In the genomic region with DNA sequence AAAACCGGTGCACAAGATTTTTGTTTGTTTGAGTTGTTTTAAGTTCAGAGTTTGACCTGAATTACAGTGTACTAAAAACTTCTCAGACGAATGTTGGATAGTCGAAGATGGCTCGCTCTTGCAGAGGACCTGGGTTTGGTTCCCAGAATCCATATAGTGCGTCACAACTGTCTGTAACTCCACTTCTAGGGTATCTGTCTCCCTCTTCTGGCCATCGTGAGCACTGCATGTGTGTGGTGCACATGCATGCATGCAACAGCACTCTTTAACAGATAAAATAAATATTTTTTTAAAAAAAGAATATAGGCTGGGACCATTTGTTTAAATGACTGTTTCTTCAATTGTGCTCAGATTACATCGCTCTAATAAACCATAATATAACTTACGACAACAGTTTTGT, we compare ENCODE assay signal across 8 mouse cellular contexts. TPM values are rescaled to one million over a fixed set of nuclear protein-coding genes. Genes with fewer than 3 reads are reported as not detected.
DNase-seq lines count a peak whose midpoint lies in the region; ATAC-seq and TF ChIP-seq lines count a peak whose summit lies in the region.

No protein-coding gene starts in this region.

- no peaks in the 10 kb centered on the region for H3K9me3 ChIP-seq in hindbrain, postnatal 0 days (ENCODE audit: low read length)
- H3K9me3 ChIP-seq in hindbrain, embryonic 14.5 days (ENCODE audit: control insufficient read depth, low read length) = no peaks in the 10 kb centered on the region
- H3K9me3 ChIP-seq in forebrain, embryonic 14.5 days (replicated peaks; ENCODE audit: control insufficient read depth, low read length) = no peaks in the 10 kb centered on the region

- no peak for ATAC-seq in hindbrain, postnatal 0 days
- no peak for ATAC-seq in hindbrain, embryonic 14.5 days (ENCODE audit: low FRiP score)
- ATAC-seq in forebrain, embryonic 14.5 days = no peak

- no peak for DNase-seq in hindbrain, postnatal 0 days (ENCODE audit: low spot score)
- DNase-seq in hindbrain, embryonic 14.5 days (ENCODE audit: low spot score) = no peak
- DNase-seq in CD4-positive helper T cell, adult 2 months (ENCODE audit: low read depth, low spot score) = peak; percentile 37
- peak; percentile 80 for DNase-seq in R1 (ENCODE audit: low read depth, low spot score)
- peak; percentile 58 for DNase-seq in naive thymus-derived CD4-positive, alpha-beta T cell, adult 2 months (ENCODE audit: low read depth)
- no peak for DNase-seq in forebrain, embryonic 14.5 days (ENCODE audit: low spot score)
- no peak for DNase-seq in embryo, embryonic 9.5 days (ENCODE audit: extremely low spot score)
- no peak for DNase-seq in layer of hippocampus, adult 11-12 months (ENCODE audit: low spot score)

- no peak overlapping the region for H3K4me2 ChIP-seq in hindbrain, postnatal 0 days (ENCODE audit: low read depth, low read length)
- H3K4me2 ChIP-seq in hindbrain, embryonic 14.5 days (replicated peaks) = no peak overlapping the region
- no peak overlapping the region for H3K4me2 ChIP-seq in forebrain, embryonic 14.5 days (ENCODE audit: low read length)

- H3K27me3 ChIP-seq in hindbrain, postnatal 0 days (ENCODE audit: insufficient read depth, low read length) = no peaks in the 10 kb centered on the region
- no peaks in the 10 kb centered on the region for H3K27me3 ChIP-seq in hindbrain, embryonic 14.5 days (ENCODE audit: control insufficient read depth, insufficient read depth, low read length)
- no peaks in the 10 kb centered on the region for H3K27me3 ChIP-seq in forebrain, embryonic 14.5 days (replicated peaks; ENCODE audit: control insufficient read depth, insufficient read depth, low read length)

- H3K4me1 ChIP-seq in hindbrain, postnatal 0 days (ENCODE audit: insufficient read depth, low read length) = 0 out of 2 replicates have a peak, but pooled peaks cover 7% of the 10 kb centered on the region
- peaks cover 11% of the 10 kb centered on the region; the same call in 1 of the 2 replicates for H3K4me1 ChIP-seq in hindbrain, embryonic 14.5 days (replicated peaks; ENCODE audit: control insufficient read depth, insufficient read depth, low read length)
- H3K4me1 ChIP-seq in forebrain, embryonic 14.5 days (ENCODE audit: control insufficient read depth, insufficient read depth, low read length) = peaks cover 5% of the 10 kb centered on the region; the same call in 1 of the 2 replicates

- no peak overlapping the region for H3K27ac ChIP-seq in hindbrain, postnatal 0 days
- no peak overlapping the region for H3K27ac ChIP-seq in hindbrain, embryonic 14.5 days
- H3K27ac ChIP-seq in forebrain, embryonic 14.5 days (ENCODE audit: low read depth, low read length) = no peak overlapping the region

- WGBS in hindbrain, postnatal 0 days = 85% methylated on average over 8 of the region's 8 CpGs
- WGBS in hindbrain, embryonic 14.5 days = 82% methylated on average over 8 of the region's 8 CpGs
- 78% methylated on average over 8 of the region's 8 CpGs for WGBS in forebrain, embryonic 14.5 days

- H3K4me3 ChIP-seq in hindbrain, postnatal 0 days (ENCODE audit: low read length) = no peak overlapping the region
- no peak overlapping the region for H3K4me3 ChIP-seq in hindbrain, embryonic 14.5 days (replicated peaks; ENCODE audit: low read length)
- H3K4me3 ChIP-seq in forebrain, embryonic 14.5 days (ENCODE audit: low read depth, low read length) = no peak overlapping the region

- peak; percentile 54 for TF ChIP-seq CTCF in hindbrain, postnatal 0 days (IDR thresholded peaks at IDR 0.05; ENCODE audit: low read depth)

- no peaks in the 10 kb centered on the region for H3K36me3 ChIP-seq in hindbrain, postnatal 0 days (ENCODE audit: insufficient read depth, low read length)
- H3K36me3 ChIP-seq in hindbrain, embryonic 14.5 days (replicated peaks; ENCODE audit: control insufficient read depth, insufficient read depth) = no peaks in the 10 kb centered on the region
- H3K36me3 ChIP-seq in forebrain, embryonic 14.5 days (ENCODE audit: control insufficient read depth, insufficient read depth, low read length) = no peaks in the 10 kb centered on the region

- no peak overlapping the region for H3K9ac ChIP-seq in hindbrain, postnatal 0 days (replicated peaks; ENCODE audit: low read length)
- no peak overlapping the region for H3K9ac ChIP-seq in hindbrain, embryonic 14.5 days
- H3K9ac ChIP-seq in forebrain, embryonic 14.5 days (ENCODE audit: low read length) = no peak overlapping the region

RNA-seq across cellular contexts. Expression of gene Prkab2, which starts 3.1 kb away (rescaled TPM):
- 21.6 and 22.0 TPM in 2 replicates for total RNA-seq in hindbrain, postnatal 0 days (2014; rRNA removed)
- polyA plus RNA-seq in hindbrain, postnatal 0 days (2015; fragmentation: Nextera tagmentation; extraction: Ambion mirVana) = 15.9 and 16.1 TPM in 2 replicates
- 12.3 and 13.8 TPM in 2 replicates for polyA plus RNA-seq in hindbrain, embryonic 14.5 days (2014; fragmentation: Nextera tagmentation; extraction: Ambion mirVana)
- polyA plus RNA-seq in forebrain, embryonic 14.5 days (2014; fragmentation: Nextera tagmentation; extraction: Ambion mirVana) = 5.3 and 6.8 TPM in 2 replicates

RNA-seq across cellular contexts. Expression of gene Gm17651, which starts 19.6 kb away (rescaled TPM):
- total RNA-seq in hindbrain, postnatal 0 days (2014; rRNA removed) = not detected in 2 replicates
- polyA plus RNA-seq in hindbrain, postnatal 0 days (2015; fragmentation: Nextera tagmentation; extraction: Ambion mirVana) = not detected in 2 replicates
- polyA plus RNA-seq in hindbrain, embryonic 14.5 days (2014; fragmentation: Nextera tagmentation; extraction: Ambion mirVana) = not detected in 2 replicates
- not detected in 2 replicates for polyA plus RNA-seq in forebrain, embryonic 14.5 days (2014; fragmentation: Nextera tagmentation; extraction: Ambion mirVana)

RNA-seq across cellular contexts. Expression of gene Fmo5, which starts 26.3 kb away (rescaled TPM):
- total RNA-seq in hindbrain, postnatal 0 days (2014; rRNA removed) = 0.68 and 0.84 TPM in 2 replicates
- polyA plus RNA-seq in hindbrain, postnatal 0 days (2015; fragmentation: Nextera tagmentation; extraction: Ambion mirVana) = 0.88 and 1.3 TPM in 2 replicates
- polyA plus RNA-seq in hindbrain, embryonic 14.5 days (2014; fragmentation: Nextera tagmentation; extraction: Ambion mirVana) = 0.61 and 1.0 TPM in 2 replicates
- polyA plus RNA-seq in forebrain, embryonic 14.5 days (2014; fragmentation: Nextera tagmentation; extraction: Ambion mirVana) = 0.51 and 0.67 TPM in 2 replicates

RNA-seq across cellular contexts. Expression of gene Chd1l, which starts 44.9 kb away (rescaled TPM):
- 5.7 and 7.7 TPM in 2 replicates for total RNA-seq in hindbrain, postnatal 0 days (2014; rRNA removed)
- polyA plus RNA-seq in hindbrain, postnatal 0 days (2015; fragmentation: Nextera tagmentation; extraction: Ambion mirVana) = 8.7 and 8.9 TPM in 2 replicates
- polyA plus RNA-seq in hindbrain, embryonic 14.5 days (2014; fragmentation: Nextera tagmentation; extraction: Ambion mirVana) = 4.9 and 5.3 TPM in 2 replicates
- polyA plus RNA-seq in forebrain, embryonic 14.5 days (2014; fragmentation: Nextera tagmentation; extraction: Ambion mirVana) = 6.2 and 6.8 TPM in 2 replicates

Comparison
In these comparisons a context has a peak if more than half of its experiments do, and no peak if none do; other contexts are left out.
1. DNase-seq: peak in CD4-positive helper T cell, adult 2 months (single experiment), R1 (single experiment) and naive thymus-derived CD4-positive, alpha-beta T cell, adult 2 months (single experiment); none in hindbrain, postnatal 0 days (single experiment), hindbrain, embryonic 14.5 days (single experiment), forebrain, embryonic 14.5 days (single experiment), embryo, embryonic 9.5 days (single experiment) and layer of hippocampus, adult 11-12 months (single experiment).